ENCODE assay signal across 8 mouse cellular contexts in the genomic region with DNA sequence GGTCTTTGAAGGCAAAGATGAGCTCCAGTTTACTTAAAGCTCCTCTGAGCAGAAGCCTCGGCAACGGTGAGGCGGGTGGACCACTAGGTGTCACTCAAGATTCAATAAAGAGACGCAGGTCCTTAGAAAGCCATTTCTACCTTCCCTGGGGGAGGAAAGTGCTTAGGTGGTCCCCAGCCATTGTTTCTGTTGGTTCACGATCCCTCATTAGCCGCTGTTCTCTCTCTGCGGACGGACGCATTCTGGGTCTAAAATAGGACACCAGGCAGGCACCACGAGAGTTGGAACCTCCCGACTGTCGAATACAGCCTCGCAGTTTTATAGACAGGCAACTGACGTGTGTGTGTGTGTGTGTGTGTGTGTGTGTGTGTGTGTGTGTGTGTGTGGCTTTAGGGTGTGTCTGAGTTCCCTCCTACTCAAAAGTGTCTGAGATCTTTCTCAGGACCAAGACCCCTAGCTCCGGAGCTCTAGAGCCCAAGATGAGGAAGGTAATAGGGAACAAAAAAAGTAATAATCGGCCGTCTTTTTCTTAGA. TPM values are rescaled to one million over a fixed set of nuclear protein-coding genes. Genes with fewer than 3 reads are reported as not detected.
DNase-seq lines count a peak whose midpoint lies in the region; ATAC-seq and TF ChIP-seq lines count a peak whose summit lies in the region.

No protein-coding gene starts in this region.

- no peak for TF ChIP-seq POLR2A in MEL (IDR thresholded peaks at IDR 0.05; ENCODE audit: control insufficient read depth in 1 of 2, insufficient read depth in 1 of 2, low read depth in 1 of 2, low read length in 2 of 2, poor library complexity in 1 of 2)

- no peak for TF ChIP-seq EP300 in MEL (IDR thresholded peaks at IDR 0.05; ENCODE audit: low read depth in 1 of 2, low read length in 2 of 2)

- H3K4me2 ChIP-seq in hindbrain, embryonic 13.5 days: peak overlapping the region; percentile 47

- peak; percentile 88 for DNase-seq in MEL (ENCODE audit: low read depth, low spot score)
- peak; percentile 78 for DNase-seq in cerebellum, adult 9-10 months
- peak; percentile 68 to 75 for DNase-seq in frontal cortex, postnatal 14 days (ENCODE audit: low spot score in 2 of 2)
- DNase-seq in layer of hippocampus, postnatal 25 days (ENCODE audit: extremely low spot score in 1 of 2, low spot score in 1 of 2): peak; percentile 57 to 61
- DNase-seq in lung, postnatal 14 days: peak; percentile 78
- peak; percentile 88 for DNase-seq in retina, postnatal 1 day
- DNase-seq in thymus, postnatal 4 days: peak; percentile 81

- H3K79me2 ChIP-seq in MEL (ENCODE audit: control insufficient read depth, insufficient read depth, low read length, poor library complexity): no peaks in the 10 kb centered on the region

- H3K9me3 ChIP-seq in MEL (replicated peaks; ENCODE audit: insufficient read depth, low read length): no peaks in the 10 kb centered on the region
- H3K9me3 ChIP-seq in hindbrain, embryonic 13.5 days: no peaks in the 10 kb centered on the region

- peak overlapping the region; percentile 46 for H3K9ac ChIP-seq in MEL (ENCODE audit: control insufficient read depth, low read depth, low read length, poor library complexity, severe bottlenecking)
- peak overlapping the region; percentile 51 for H3K9ac ChIP-seq in hindbrain, embryonic 13.5 days

- peak; percentile 77 to 95 (median 88) for TF ChIP-seq CTCF in MEL (IDR thresholded peaks at IDR 0.05 in 2 of 3, conservative IDR thresholded peaks at IDR 0.05 in 1 of 3; ENCODE audit: control insufficient read depth in 1 of 3, insufficient read depth in 1 of 3, low read depth in 2 of 3, low read length in 3 of 3, poor library complexity in 1 of 3, severe bottlenecking in 1 of 3)

- H3K27me3 ChIP-seq in MEL (ENCODE audit: control insufficient read depth in 1 of 2, insufficient read depth in 2 of 2, low read length in 2 of 2): no peaks in the 10 kb centered on the region
- no peaks in the 10 kb centered on the region for H3K27me3 ChIP-seq in hindbrain, embryonic 13.5 days

- H3K27ac ChIP-seq in MEL (ENCODE audit: control insufficient read depth, low read depth, low read length): no peak overlapping the region
- peak overlapping the region; percentile 58; the same call in 1 of the 2 replicates for H3K27ac ChIP-seq in hindbrain, embryonic 13.5 days

- H3K4me1 ChIP-seq in MEL (ENCODE audit: control insufficient read depth in 1 of 2, insufficient read depth in 2 of 2, low read length in 2 of 2): peaks cover 0 to 6% of the 10 kb centered on the region in 2 experiments; a peak in 1 of 4 replicates
- H3K4me1 ChIP-seq in hindbrain, embryonic 13.5 days (replicated peaks): peaks cover 18% of the 10 kb centered on the region

- peak; percentile 71; the same call in 1 of the 2 replicates for ATAC-seq in hindbrain, embryonic 13.5 days (ENCODE audit: low FRiP score)

- TF ChIP-seq RAD21 in MEL (IDR thresholded peaks at IDR 0.05; ENCODE audit: low read depth, low read length): peak; percentile 97

- H3K4me3 ChIP-seq in MEL (ENCODE audit: control insufficient read depth in 1 of 2, insufficient read depth in 1 of 2, low read depth in 2 of 2, low read length in 2 of 2): peak overlapping the region; percentile 45 to 47
- H3K4me3 ChIP-seq in hindbrain, embryonic 13.5 days: peak overlapping the region; percentile 24

- WGBS in hindbrain, embryonic 13.5 days: 16% methylated on average over 17 of the region's 17 CpGs

- peaks cover 0 to 2% of the 10 kb centered on the region in 2 experiments; a peak in 1 of 4 replicates for H3K36me3 ChIP-seq in MEL (ENCODE audit: control insufficient read depth in 1 of 2, insufficient read depth in 2 of 2, low read length in 2 of 2)
- no peaks in the 10 kb centered on the region for H3K36me3 ChIP-seq in hindbrain, embryonic 13.5 days

TF ChIP-seq in MEL, 35 proteins besides CTCF, POLR2A, EP300 and RAD21:
- TF ChIP-seq GATA1 (IDR thresholded peaks at IDR 0.05; ENCODE audit: low read depth, low read length): no peak
- TF ChIP-seq ZKSCAN1 (IDR thresholded peaks at IDR 0.05; ENCODE audit: low read depth, low read length): no peak
- TF ChIP-seq NELFE (IDR thresholded peaks at IDR 0.05; ENCODE audit: low read depth, low read length): no peak
- TF ChIP-seq CHD1 (IDR thresholded peaks at IDR 0.05; ENCODE audit: low read depth, low read length): no peak
- no peak for TF ChIP-seq TBP (IDR thresholded peaks at IDR 0.05; ENCODE audit: low read depth, low read length)
- no peak for TF ChIP-seq POLR2AphosphoS5 (IDR thresholded peaks at IDR 0.05; ENCODE audit: borderline replicate concordance, low read depth, low read length)
- TF ChIP-seq SIN3A (IDR thresholded peaks at IDR 0.05; ENCODE audit: low read length): peak; percentile 85
- TF ChIP-seq RCOR1 (IDR thresholded peaks at IDR 0.05; ENCODE audit: low read depth, low read length): no peak
- peak; percentile 91 for TF ChIP-seq ZC3H11A (IDR thresholded peaks at IDR 0.05; ENCODE audit: low read depth, low read length)
- TF ChIP-seq ZMIZ1 (IDR thresholded peaks at IDR 0.05; ENCODE audit: low read depth, low read length): no peak
- no peak for TF ChIP-seq ELF1 (IDR thresholded peaks at IDR 0.05; ENCODE audit: low read depth, low read length)
- no peak for TF ChIP-seq MEF2A (IDR thresholded peaks at IDR 0.05; ENCODE audit: extremely low read depth, insufficient replicate concordance, low read depth, low read length, poor library complexity, severe bottlenecking)
- TF ChIP-seq POLR2AphosphoS2 (IDR thresholded peaks at IDR 0.05; ENCODE audit: low read length): no peak
- no peak for TF ChIP-seq CHD2 (IDR thresholded peaks at IDR 0.05; ENCODE audit: low read length)
- 0 out of 2 replicates have a peak, but pooled peaks have one; percentile 28 for TF ChIP-seq MAX (IDR thresholded peaks at IDR 0.05; ENCODE audit: low read length)
- 0 out of 2 replicates have a peak, but pooled peaks have one; percentile 68 for TF ChIP-seq MAZ (IDR thresholded peaks at IDR 0.05; ENCODE audit: low read depth, low read length)
- no peak for TF ChIP-seq UBTF (IDR thresholded peaks at IDR 0.05; ENCODE audit: borderline replicate concordance, insufficient read depth, low read depth, low read length)
- TF ChIP-seq MXI1 (IDR thresholded peaks at IDR 0.05; ENCODE audit: low read depth, low read length): peak; percentile 71
- TF ChIP-seq JUND (IDR thresholded peaks at IDR 0.05; ENCODE audit: low read depth, low read length): no peak
- no peak for TF ChIP-seq MAFK (IDR thresholded peaks at IDR 0.05; ENCODE audit: borderline replicate concordance, low read depth, low read length)
- TF ChIP-seq HCFC1 (IDR thresholded peaks at IDR 0.05; ENCODE audit: low read depth, low read length): no peak
- TF ChIP-seq SMC3 (IDR thresholded peaks at IDR 0.05; ENCODE audit: low read depth, low read length): peak; percentile 92
- no peak for TF ChIP-seq BHLHE40 (IDR thresholded peaks at IDR 0.05; ENCODE audit: borderline replicate concordance, low read depth, low read length)
- no peak for TF ChIP-seq MYB (IDR thresholded peaks at IDR 0.05; ENCODE audit: low read depth, low read length)
- TF ChIP-seq NRF1 (IDR thresholded peaks at IDR 0.05; ENCODE audit: insufficient read depth, low read depth, low read length, poor library complexity, severe bottlenecking): no peak
- TF ChIP-seq MYC (IDR thresholded peaks at IDR 0.05; ENCODE audit: low read depth, low read length): no peak
- TF ChIP-seq ZNF384 (IDR thresholded peaks at IDR 0.05; ENCODE audit: low read depth, low read length): no peak
- no peak for TF ChIP-seq KAT2A (conservative IDR thresholded peaks at IDR 0.05; ENCODE audit: low read depth, low read length)
- TF ChIP-seq TCF12 (IDR thresholded peaks at IDR 0.05; ENCODE audit: low read depth, low read length): no peak
- no peak for TF ChIP-seq USF2 (IDR thresholded peaks at IDR 0.05; ENCODE audit: borderline replicate concordance in 1 of 2, insufficient read depth in 1 of 2, low read depth in 1 of 2, low read length in 2 of 2)
- TF ChIP-seq GABPA (IDR thresholded peaks at IDR 0.05; ENCODE audit: low read depth, low read length): no peak
- TF ChIP-seq TAL1 (IDR thresholded peaks at IDR 0.05; ENCODE audit: low read length): no peak
- no peak for TF ChIP-seq ETS1 (IDR thresholded peaks at IDR 0.05; ENCODE audit: low read depth, low read length)
- no peak for TF ChIP-seq E2F4 (IDR thresholded peaks at IDR 0.05; ENCODE audit: borderline replicate concordance, low read depth, low read length)
- TF ChIP-seq USF1 (IDR thresholded peaks at IDR 0.05; ENCODE audit: low read depth, low read length): no peak

RNA-seq across cellular contexts. Expression of gene Plxnc1, which starts 47.0 kb away (rescaled TPM):
- total RNA-seq in MEL (2012; rRNA removed): 16.4 and 30.1 TPM in 2 replicates
- polyA plus RNA-seq in MEL (2012; ENCODE audit: insufficient read depth in 1 of 2, insufficient read length in 2 of 2, low read depth in 1 of 2, low replicate concordance in 2 of 2, missing spikeins in 1 of 2): 10 to 100 TPM in 1 of 2 experiments, not detected in 1; 15.1 TPM
- 6.8 and 7.3 TPM in 2 replicates for polyA plus RNA-seq in hindbrain, embryonic 13.5 days (2015; fragmentation: Nextera tagmentation; extraction: Ambion mirVana)
- 10 to 100 TPM; 29.3 to 32.1 TPM for total RNA-seq in layer of hippocampus, postnatal 25 days (2021)
